Mouse (Mus musculus) spleen, postnatal 14 days (tissue): ENCODE results near the gene Baiap2l1.
"Not testable (repeated sequence)": the region's sequence is repeated elsewhere in the genome, so short reads cannot be mapped to it uniquely, and the experiment has no call there.

Source experiments
- DNase-seq, 2 experiments: peaks; one replicate each; pipeline ENCODE4 v3.0.0; 2021 to 2022; ENCODE audit warnings: low spot score in 2 of 2

Gene Baiap2l1

GRCm38 (mm10) chr5:144351185-144351584, 6.7 kb downstream of the Baiap2l1 start:
- no peak for DNase-seq

- DNase-seq, result no peak
Measured at GRCm38 (mm10) chr5:144344592-144344991, 13.3 kb downstream of the Baiap2l1 start.

GRCm38 (mm10) chr5:144341085-144341484, 16.8 kb downstream of the Baiap2l1 start:
- no peak for DNase-seq

GRCm38 (mm10) chr5:144338787-144339186, 19.1 kb downstream of the Baiap2l1 start:
- DNase-seq, result no peak

GRCm38 (mm10) chr5:144335357-144335756, 22.6 kb downstream of the Baiap2l1 start:
- not testable (repeated sequence) for DNase-seq

GRCm38 (mm10) chr5:144334010-144334409, 23.9 kb downstream of the Baiap2l1 start:
- no peak for DNase-seq

- no peak for DNase-seq
Measured at GRCm38 (mm10) chr5:144322717-144323116, 35.2 kb downstream of the Baiap2l1 start.

GRCm38 (mm10) chr5:144321681-144322080, 36.2 kb downstream of the Baiap2l1 start:
- no peak for DNase-seq

GRCm38 (mm10) chr5:144318286-144318685, 39.6 kb downstream of the Baiap2l1 start:
- DNase-seq, result no peak

- no peak for DNase-seq
Measured at GRCm38 (mm10) chr5:144317426-144317825, 40.5 kb downstream of the Baiap2l1 start.

GRCm38 (mm10) chr5:144316442-144316841, 41.5 kb downstream of the Baiap2l1 start:
- DNase-seq, result no peak

- no peak for DNase-seq
Measured at GRCm38 (mm10) chr5:144314731-144315494, 43.0 kb downstream of the Baiap2l1 start.

- DNase-seq, result no peak
Measured at GRCm38 (mm10) chr5:144313335-144313734, 44.6 kb downstream of the Baiap2l1 start.

GRCm38 (mm10) chr5:144312183-144312582, 45.7 kb downstream of the Baiap2l1 start:
- DNase-seq, result no peak

- DNase-seq, result no peak
Measured at GRCm38 (mm10) chr5:144308929-144309328, 49.0 kb downstream of the Baiap2l1 start.

GRCm38 (mm10) chr5:144303071-144303470, 54.8 kb downstream of the Baiap2l1 start:
- DNase-seq, result no peak

GRCm38 (mm10) chr5:144296090-144296604, 61.8 kb downstream of the Baiap2l1 start:
- no peak for DNase-seq

GRCm38 (mm10) chr5:144295357-144295756, 62.6 kb downstream of the Baiap2l1 start:
- no peak for DNase-seq

GRCm38 (mm10) chr5:144294908-144295307, 63.0 kb downstream of the Baiap2l1 start:
- DNase-seq, result no peak

- DNase-seq, result no peak
Measured at GRCm38 (mm10) chr5:144289769-144290440, 68.0 kb downstream of the Baiap2l1 start.

- DNase-seq, result no peak
Measured at GRCm38 (mm10) chr5:144288391-144288790, 69.5 kb downstream of the Baiap2l1 start.

GRCm38 (mm10) chr5:144287267-144287820, 70.6 kb downstream of the Baiap2l1 start:
- DNase-seq, result no peak
